Mouse (Mus musculus): ENCODE results near the gene Wdr20. TPM values are rescaled to one million over a fixed set of nuclear protein-coding genes. Genes with fewer than 3 reads are reported as not detected.
A peak's percentile ranks its signal among the peaks of the same experiment; 100 is the strongest.
"Not testable (repeated sequence)": the region's sequence is repeated elsewhere in the genome, so short reads cannot be mapped to it uniquely, and the experiment has no call there.

Wdr20 gene
- total RNA-seq (2014; fragmentation: Nextera tagmentation) (19.4 and 25.9 TPM in 2 replicates), total RNA-seq (2017) (25.4 and 35.3 TPM in 2 replicates)

DNA sequence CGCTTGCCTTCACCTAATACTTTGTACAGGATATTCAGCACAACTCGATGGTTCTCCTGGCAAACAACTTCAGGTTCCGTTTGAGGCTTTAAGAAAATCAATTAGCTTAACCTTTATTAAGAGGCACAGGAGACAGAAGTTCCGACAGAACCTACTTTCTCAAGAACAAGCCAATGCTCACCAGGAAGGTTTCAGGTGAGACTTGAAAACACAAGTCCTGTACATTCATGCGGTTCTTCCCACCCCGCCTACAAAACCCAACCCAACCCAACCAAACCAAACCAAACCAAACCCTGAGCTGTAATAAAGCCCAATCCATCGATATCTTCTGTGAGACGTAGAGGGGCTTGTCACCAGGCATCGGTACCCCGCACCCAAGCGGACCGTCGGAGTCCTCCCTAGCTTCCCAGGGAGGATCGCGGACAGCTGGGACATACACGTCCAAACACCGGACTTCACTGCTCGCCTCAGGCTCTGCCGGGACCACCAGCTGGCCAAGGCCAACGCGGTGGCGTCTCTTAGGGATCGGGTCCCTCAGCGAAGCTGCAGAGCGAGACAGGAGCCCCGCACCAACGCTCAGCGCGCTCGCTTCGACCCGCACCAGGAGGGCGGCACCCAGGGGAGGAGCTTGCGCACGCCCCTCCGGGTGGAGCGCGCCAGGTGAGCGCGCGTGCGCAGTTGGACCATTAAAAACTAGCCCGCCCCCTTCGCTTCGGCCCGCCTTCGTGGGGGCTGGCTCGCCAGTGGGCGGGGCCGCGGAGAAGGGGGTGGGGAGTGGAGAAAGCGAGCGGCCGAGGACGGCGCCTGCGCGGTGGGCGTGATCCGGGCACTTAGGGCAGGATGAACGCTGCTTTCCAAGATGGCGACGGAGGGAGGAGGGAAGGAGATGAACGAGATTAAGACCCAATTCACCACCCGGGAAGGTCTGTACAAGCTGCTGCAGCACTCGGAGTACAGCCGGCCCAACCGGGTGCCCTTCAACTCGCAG, at the start of gene Wdr20:
TSS of gene Wdr20 (plus strand) at position 775 of the 988 bp plus-strand sequence.
- ATAC-seq (replicated peaks; ENCODE audit: poor library complexity, severe bottlenecking) = peak; percentile 92

DNA sequence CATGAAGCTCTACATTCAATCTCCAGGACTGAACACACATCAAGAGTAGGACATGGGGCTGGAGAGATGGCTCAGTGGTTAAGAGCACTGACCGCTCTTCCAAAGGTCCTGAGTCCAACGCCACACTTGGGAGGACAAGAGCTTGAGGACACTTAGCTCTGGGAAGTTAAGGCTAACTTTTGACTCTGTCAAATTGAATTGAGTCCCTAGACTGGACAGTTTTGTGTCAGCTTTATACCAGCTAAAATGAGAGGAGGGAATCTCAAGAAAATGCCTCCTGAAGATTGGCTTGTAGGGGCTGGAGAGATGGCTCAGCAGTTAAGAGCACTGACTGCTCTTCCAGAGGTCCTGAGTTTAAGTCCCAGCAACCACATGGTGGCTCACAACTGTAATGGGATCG, 48.8 kb upstream of the Wdr20 start:
- not testable (repeated sequence) for ATAC-seq (replicated peaks; ENCODE audit: poor library complexity, severe bottlenecking)

DNA sequence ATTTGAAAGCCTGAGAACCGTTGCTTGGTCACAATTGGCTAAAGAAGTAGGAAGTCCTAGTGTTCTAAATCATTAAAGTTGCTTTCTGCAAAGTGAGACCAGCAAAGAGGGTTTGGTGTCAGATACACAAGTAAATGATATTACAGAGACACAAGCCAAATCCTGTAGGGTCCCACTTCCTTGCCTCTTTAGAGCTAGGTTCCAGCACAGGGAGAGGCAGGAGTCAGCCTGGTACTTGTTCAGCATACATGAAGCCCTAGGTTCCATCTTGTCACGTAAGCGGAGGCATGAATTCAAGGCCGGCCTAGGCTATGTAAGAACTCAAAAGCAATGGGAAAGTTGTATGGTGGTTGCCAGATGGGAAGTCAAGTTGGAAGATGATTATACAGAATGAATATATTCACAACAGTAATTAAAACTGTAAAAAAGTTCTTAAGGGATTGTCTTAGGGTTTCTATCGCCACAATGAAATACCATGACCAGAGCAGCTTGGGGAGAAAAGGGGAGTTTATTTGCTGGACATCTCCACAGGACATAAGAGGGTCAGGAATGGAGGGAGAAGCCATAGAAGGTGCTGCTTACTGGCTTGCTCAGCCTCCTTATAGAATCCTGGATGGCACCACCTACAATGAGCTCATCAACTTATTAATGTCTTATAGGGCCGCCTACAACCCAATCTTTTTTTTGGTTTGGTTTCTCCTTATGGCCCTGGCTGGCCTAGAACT, 47.7 kb upstream of the Wdr20 start:
- ATAC-seq (replicated peaks; ENCODE audit: poor library complexity, severe bottlenecking) = no peak

GRCm38 (mm10) chr12:110693378-110693777, 44.4 kb upstream of the Wdr20 start:
- ATAC-seq (replicated peaks; ENCODE audit: poor library complexity, severe bottlenecking) = not testable (repeated sequence)

DNA sequence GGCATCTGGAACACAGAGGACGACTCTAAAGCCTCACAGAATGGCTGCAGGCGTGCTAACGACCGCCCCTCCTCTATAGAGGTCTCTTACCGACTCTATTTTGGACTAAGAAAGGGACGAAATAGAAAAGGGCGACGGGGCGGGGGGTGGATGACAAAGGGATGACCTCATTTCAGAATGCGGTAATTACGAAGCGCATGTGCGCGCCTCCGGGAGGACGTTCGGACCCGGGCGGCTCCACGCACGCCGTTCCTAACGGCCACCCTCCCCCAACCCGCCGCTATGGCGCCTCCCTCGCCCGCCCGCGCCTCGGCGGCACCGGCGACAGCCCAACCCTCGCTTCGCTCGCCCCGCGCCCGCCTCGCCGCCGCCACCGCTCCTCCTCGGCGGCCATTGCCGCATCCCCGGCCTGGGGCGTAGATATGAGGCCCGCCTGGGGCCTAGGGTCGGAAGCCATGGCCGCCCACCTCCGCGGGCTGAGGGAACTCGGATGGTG, 42.0 kb upstream of the Wdr20 start:
- ATAC-seq (replicated peaks; ENCODE audit: poor library complexity, severe bottlenecking) = peak; percentile 19

GRCm38 (mm10) chr12:110696173-110696974, 41.4 kb upstream of the Wdr20 start:
- peak; percentile 71 for ATAC-seq (replicated peaks; ENCODE audit: poor library complexity, severe bottlenecking)

- ATAC-seq (replicated peaks; ENCODE audit: poor library complexity, severe bottlenecking) = no peak
Measured at GRCm38 (mm10) chr12:110696975-110697400, 40.8 kb upstream of the Wdr20 start.

DNA sequence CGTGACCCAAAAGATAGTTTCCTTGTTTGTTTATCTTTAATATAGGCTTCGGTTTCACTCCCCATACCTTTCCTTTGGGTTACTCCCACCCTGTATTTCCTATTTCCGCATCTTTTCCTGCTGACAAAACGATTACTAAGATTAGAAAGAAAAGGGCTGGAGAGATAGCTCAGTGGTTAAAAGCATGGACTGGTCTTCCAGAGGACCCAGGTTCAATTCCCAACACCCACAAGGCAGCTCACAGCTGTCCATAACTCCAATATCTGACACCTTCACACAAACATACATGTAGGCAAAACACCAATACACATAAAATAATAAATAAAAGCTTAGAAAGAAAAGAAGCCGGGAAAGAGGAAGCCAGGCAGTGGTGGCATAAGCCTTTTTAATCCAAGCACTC, 40.3 kb upstream of the Wdr20 start:
- no peak for ATAC-seq (replicated peaks; ENCODE audit: poor library complexity, severe bottlenecking)

GRCm38 (mm10) chr12:110698080-110698479, 39.7 kb upstream of the Wdr20 start:
- ATAC-seq (replicated peaks; ENCODE audit: poor library complexity, severe bottlenecking) = no peak

DNA sequence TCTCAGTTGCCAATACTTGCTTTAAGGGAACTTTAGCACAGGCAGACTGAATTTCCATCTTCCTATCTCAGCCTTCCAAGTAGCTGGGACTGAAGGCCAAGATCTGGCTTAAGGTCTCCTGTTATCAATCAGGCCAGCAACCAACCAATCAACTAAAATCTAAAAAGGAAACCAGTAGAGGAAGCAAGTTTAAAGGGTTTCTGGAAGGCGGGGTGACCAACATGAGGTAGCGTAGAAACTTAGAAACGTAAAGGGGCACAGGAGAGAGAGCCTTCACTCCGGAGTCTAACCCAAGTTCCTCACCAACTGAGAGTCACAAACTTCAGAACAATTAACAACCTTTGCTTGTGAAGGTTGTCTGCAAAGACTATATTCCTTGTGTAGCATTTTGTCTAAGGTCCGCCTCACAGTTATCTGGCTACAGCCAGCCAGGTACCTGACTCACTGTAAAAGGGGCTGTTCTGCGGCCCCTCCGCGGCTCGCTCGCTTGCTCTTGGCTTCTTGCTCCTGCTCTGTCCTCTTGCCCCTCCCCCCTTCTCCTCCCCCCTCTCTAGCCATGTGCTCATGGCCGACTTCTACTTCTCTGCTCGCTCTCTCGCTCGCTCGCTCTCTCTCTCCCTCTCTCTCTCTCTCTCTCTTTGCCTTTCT, 39.1 kb upstream of the Wdr20 start:
- 0 out of 2 replicates have a peak, but pooled peaks have one; percentile 2 for ATAC-seq (replicated peaks; ENCODE audit: poor library complexity, severe bottlenecking)

DNA sequence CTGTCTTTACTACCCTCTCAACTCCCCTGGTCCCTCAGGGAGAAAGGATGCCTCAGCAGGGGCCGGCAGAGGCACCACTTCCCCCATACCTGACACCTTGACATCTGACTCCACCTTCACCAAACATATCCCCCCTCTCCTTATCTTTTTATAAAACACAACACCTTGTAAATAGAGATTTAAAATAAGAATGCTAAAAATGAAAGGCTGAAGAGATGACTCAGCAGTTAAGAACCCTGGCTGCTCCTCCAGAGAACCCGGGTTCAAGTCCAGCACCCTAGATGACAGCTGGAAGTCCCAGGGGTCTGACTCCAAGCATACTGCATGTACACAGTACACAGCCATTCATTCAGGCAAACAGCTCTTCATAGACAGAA, 38.6 kb upstream of the Wdr20 start:
- no peak for ATAC-seq (replicated peaks; ENCODE audit: poor library complexity, severe bottlenecking)

DNA sequence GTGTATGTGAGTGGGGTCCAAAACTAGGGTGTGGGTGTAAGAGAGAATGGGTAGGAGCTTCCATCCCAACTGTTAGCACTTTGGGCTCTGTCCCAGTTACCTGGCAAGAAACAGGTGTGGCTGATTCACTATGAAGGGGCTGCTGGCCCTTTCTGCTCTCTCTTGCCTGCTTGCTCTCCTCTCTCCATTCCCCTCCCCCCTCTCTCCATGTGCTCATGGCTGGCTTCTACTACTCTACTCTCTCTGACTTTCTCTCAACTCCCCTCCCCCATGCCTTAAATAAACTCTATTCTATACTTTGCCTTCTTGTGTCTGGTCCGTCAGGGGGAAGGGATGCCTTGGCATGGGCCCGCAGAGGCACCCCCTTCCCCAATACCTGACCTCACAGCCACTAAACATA, 37.0 kb upstream of the Wdr20 start:
- ATAC-seq (replicated peaks; ENCODE audit: poor library complexity, severe bottlenecking) = no peak

GRCm38 (mm10) chr12:110701363-110701762, 36.4 kb upstream of the Wdr20 start:
- peak; percentile 21 for ATAC-seq (replicated peaks; ENCODE audit: poor library complexity, severe bottlenecking)

DNA sequence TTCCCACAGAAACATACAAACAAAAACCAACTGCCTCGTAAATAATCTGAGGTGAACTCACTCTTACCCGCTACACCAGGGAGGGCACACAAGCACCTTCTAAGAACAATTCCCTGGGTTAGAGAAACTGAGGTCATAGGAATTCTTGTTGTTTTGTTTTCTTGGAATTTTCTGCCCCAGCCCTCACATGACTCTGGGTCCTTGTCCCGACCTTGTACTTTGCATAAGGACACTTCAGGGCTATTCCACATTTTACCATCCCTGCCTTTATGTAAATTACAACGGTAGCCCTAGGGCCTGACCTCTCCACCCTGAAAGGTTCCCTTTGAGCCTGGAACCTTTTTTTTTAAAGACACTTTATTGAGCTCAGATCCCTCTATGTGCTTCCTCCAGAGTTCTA, 35.2 kb upstream of the Wdr20 start, which contains the start of gene Hsp90aa1:
TSS of gene Hsp90aa1 (minus strand) at position 173 of the 400 bp plus-strand sequence.
- no peak for ATAC-seq (replicated peaks; ENCODE audit: poor library complexity, severe bottlenecking)

DNA sequence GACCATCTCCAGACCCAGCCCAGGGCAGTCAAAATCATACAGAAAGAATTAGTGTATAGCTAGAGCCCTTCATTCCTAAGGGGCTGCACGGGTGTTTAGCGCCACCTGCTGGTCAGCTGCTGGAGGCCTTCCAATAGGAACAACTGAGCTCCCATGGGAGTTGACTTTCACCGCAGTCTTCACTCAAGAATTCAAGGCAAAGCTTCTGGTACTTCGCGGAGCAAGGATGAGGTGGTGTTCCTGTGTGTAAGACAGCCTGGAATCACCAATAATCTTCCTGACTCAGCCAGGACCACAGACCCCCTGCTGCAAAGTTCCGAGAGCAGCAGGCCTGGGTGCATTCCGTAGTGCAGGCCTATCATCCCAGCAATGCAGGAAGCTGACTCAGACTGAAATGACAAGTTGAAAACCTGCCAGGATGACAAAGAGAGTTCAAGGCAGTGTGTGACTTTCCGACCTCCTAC, 34.7 kb upstream of the Wdr20 start:
- ATAC-seq (replicated peaks; ENCODE audit: poor library complexity, severe bottlenecking) = peak; percentile 25

GRCm38 (mm10) chr12:110703682-110704081, 34.1 kb upstream of the Wdr20 start:
- ATAC-seq (replicated peaks; ENCODE audit: poor library complexity, severe bottlenecking) = no peak

DNA sequence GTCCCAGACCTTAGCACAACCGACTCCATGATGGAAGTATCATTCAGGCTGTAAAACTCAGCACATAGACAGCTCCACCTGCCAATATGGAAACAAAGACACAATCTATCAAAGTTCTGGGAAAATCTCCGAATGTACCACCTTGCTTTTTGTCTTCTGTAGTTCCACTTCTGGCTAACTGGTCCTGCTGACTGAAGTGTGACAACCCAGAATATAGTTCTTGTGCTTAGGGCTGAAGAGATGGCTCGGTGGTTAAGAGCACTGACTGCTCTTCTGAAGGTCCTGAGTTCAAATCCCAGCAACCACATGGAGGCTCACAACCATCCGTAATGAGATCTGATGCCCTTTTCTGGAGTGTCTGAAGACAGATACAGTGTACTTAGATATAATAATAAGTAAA, 32.3 kb upstream of the Wdr20 start:
- ATAC-seq (replicated peaks; ENCODE audit: poor library complexity, severe bottlenecking) = not testable (repeated sequence)

DNA sequence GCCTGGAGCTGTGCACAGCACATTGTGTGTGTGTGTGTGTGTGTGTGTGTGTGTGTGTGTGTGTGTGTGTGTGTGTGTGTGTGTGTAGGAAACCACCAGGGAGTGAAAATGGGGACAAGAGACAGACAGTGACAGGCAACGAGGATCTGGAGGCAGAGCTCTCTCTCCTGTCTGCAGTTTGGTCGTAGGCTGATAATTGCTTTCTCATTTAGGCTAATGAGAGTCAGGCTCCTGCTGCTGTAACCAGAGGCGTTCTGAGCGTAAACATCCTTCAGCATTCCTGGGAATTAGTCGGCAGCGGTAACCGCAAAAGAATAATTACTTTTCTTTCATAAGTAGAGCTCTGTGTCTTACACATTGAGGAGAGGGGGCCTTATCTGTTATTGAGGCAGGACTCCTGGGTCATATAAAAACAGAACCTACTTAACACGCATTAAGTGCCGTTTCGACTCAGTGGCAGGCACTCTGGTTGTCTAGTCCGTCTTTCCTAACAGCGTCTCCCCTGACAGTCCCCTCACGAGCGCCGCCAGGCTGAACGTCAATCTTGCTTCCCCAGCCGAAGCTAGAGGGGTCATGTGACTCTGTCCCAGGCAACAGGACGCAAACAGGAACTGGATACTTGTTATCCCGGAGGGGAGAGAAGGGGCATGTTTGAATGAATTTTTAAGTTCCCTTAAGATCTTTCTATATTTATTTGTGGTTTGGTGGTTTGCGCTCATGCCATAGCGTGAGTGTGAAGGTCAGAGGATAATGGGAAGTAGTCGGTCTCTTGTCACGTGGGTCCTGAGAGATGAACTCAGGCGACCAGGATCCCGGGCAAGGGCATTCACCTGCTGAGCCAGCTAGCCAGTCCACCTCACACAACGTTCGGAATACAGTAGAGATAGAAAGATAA, 31.2 kb upstream of the Wdr20 start:
- peak; percentile 85 for ATAC-seq (replicated peaks; ENCODE audit: poor library complexity, severe bottlenecking)

All from granulocyte monocyte progenitor cell, adult 5-6 weeks (primary cell).